Mouse (Mus musculus) bone marrow, adult 2 months (tissue): ENCODE measurements around the gene Adam22. TPM values are rescaled to one million over a fixed set of nuclear protein-coding genes. Genes with fewer than 3 reads are reported as not detected.

Experiments
- H3K27ac ChIP-seq: fragments of 200-500 bp; 2 replicates; pipeline ENCODE4 v1.5.1; 2012; ENCODE audit warnings: low read depth, mild to moderate bottlenecking, control low read depth, inconsistent platforms, low read length; ENCODE audit not compliant: control insufficient read depth, poor library complexity, insufficient read depth
- H3K4me1 ChIP-seq: fragments of 200-500 bp; 2 replicates; pipeline ENCODE4 v1.6.1; 2011; ENCODE audit warnings: low read length; ENCODE audit not compliant: control insufficient read depth, insufficient read depth
- H3K4me3 ChIP-seq: fragments of 200-500 bp; replicated peaks from 2 replicates; pipeline ENCODE3; 2011; ENCODE audit warnings: mild to moderate bottlenecking, low read depth, low read length, control low read depth; ENCODE audit not compliant: control insufficient read depth
- CTCF ChIP-seq: fragments of 200-500 bp; IDR thresholded peaks from 2 replicates; pipeline ENCODE4 v1.5.1; 2011; ENCODE audit warnings: low read length, control low read depth; ENCODE audit not compliant: control insufficient read depth, insufficient read depth
- POLR2A ChIP-seq: fragments of 200-500 bp; IDR thresholded peaks from 2 replicates; pipeline ENCODE4 v1.6.1; 2011; ENCODE audit warnings: low read depth, mild to moderate bottlenecking, control low read depth, low read length, borderline replicate concordance; ENCODE audit not compliant: control insufficient read depth
- WGBS: fragments of 180-500 bp; shearing (Covaris S2); methylation state at CpG from one replicate; pipeline ENCODE4 v1.1.7; 2018; 5-methylcytosine and 5-hydroxymethylcytosine counted together
- polyA plus RNA-seq: library from polyadenylated mRNA; stranded (reverse); fragments of >200 nt; gene quantifications from 2 replicates; pipeline ENCODE4 v1.2.4, GENCODE M21; 2011; ENCODE audit warnings: low replicate concordance; ENCODE audit not compliant: missing spikeins, insufficient read depth, insufficient read length

Gene Adam22
- polyA plus RNA-seq, 1 experiment, result 0.97 TPM

GRCm38 (mm10) chr5:8164773-8165172, 203.2 kb downstream of the Adam22 start:
- Histone ChIP-seq H3K4me1 (no peaks in the 10 kb centered on the region), H3K27ac (no peak overlapping the region), H3K4me3 (no peak overlapping the region)
- TF ChIP-seq CTCF (no peak), POLR2A (no peak)
- 29% methylated on average over 4 of the region's 4 CpGs for WGBS

GRCm38 (mm10) chr5:8151645-8152044, 216.3 kb downstream of the Adam22 start:
- Histone ChIP-seq H3K27ac (no peak overlapping the region), H3K4me3 (no peak overlapping the region), H3K4me1 (no peaks in the 10 kb centered on the region)
- no peak for TF ChIP-seq POLR2A
- no peak for TF ChIP-seq CTCF
- WGBS, result 71% methylated on average over 1 of the region's 1 CpGs

DNA sequence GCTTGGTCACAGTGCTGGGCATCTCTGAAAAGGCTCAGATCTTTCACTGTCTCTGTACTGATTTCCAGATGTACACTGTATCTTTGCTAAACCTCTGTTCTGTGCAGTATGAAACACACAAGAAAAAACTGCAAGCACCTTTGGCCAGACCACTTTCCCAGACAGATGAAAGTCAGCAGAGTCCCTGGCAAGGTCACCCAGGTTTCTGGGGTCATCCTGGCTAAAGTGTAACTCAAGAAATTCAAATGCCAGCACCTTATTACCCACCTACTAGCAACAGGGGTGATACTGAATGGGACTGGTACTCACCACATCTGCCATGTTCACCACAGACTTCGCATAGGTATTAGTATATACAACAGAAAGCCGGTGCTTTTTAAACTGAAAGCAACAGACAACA, 221.8 kb downstream of the Adam22 start:
- TF ChIP-seq CTCF, result no peak
- no peak for TF ChIP-seq POLR2A
- H3K27ac ChIP-seq, result no peak overlapping the region
- H3K4me1 ChIP-seq, result no peaks in the 10 kb centered on the region
- no peak overlapping the region for H3K4me3 ChIP-seq
- WGBS, result 83% methylated on average over 2 of the region's 2 CpGs

DNA sequence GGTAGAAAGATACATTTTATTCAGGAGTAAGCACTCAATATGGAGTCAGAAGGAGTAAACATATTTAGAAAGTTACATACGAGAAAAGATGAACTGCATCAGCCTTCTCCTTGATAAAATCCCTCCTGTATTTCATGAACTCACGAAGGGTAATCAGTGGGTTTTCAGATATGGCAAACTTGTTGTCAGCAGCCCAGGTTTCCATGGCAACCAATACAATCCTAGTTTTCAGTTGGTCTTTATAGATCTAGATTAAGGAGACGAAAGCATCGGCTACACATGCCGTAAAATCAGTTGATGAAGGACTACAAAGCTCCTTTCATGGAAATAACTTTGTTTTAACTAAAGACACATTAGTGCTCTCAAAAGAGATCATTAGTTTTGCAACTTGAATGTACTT, 222.5 kb downstream of the Adam22 start:
- no peak overlapping the region for H3K4me3 ChIP-seq

DNA sequence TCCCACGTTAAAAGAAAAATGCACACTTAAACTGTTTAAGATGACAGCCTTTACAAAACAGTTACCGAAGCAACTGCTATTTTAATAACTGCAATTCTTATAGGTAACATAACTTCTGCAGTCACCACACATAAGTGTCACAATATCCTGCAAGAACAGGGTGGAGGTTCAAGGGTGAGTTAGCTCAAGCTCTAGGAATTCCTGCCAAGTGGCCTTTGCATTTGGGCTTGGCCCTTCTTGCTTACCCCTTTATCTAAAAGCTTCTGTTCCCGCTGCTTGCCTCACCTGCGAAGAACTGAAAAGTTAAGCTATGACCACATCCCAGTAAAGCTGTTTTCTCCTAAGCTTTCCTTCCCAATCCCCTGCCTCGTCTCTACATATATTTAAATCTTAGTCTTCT, 235.4 kb downstream of the Adam22 start:
- Histone ChIP-seq H3K4me1 (no peaks in the 10 kb centered on the region; the same call in 1 of the 2 replicates), H3K27ac (no peak overlapping the region), H3K4me3 (no peak overlapping the region)
- WGBS, result 76% methylated on average over 5 of the region's 5 CpGs
- TF ChIP-seq POLR2A (no peak), CTCF (no peak)

More for the DNA sequence above, 222.5 kb downstream of the Adam22 start:
- TF ChIP-seq CTCF (no peak), POLR2A (no peak)
- Histone ChIP-seq H3K4me1 (no peaks in the 10 kb centered on the region), H3K27ac (no peak overlapping the region)
- WGBS, result 80% methylated on average over 5 of the region's 5 CpGs

DNA sequence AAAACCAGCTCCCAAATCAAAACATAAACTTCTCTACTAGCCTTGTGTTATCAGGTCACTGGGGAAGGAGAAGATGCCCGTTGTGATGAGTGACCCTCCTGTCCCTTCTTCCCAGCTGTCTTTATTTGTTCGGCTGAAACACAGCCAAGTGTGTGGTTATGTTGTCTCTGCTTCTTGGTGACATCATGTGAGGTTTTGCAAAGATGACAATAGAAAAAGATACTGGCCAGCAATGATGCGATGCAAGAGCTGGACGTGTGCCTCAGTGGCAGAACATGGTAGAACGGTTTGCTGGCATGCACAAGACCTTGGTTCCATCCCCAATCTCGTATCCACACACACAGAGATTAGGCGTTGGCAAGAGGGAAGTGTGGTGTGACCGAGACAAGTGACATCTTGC, 236.0 kb downstream of the Adam22 start:
- Histone ChIP-seq H3K4me3 (no peak overlapping the region), H3K27ac (no peak overlapping the region), H3K4me1 (no peaks in the 10 kb centered on the region; the same call in 1 of the 2 replicates)
- TF ChIP-seq CTCF (no peak), POLR2A (no peak)
- 80% methylated on average over 8 of the region's 8 CpGs for WGBS

DNA sequence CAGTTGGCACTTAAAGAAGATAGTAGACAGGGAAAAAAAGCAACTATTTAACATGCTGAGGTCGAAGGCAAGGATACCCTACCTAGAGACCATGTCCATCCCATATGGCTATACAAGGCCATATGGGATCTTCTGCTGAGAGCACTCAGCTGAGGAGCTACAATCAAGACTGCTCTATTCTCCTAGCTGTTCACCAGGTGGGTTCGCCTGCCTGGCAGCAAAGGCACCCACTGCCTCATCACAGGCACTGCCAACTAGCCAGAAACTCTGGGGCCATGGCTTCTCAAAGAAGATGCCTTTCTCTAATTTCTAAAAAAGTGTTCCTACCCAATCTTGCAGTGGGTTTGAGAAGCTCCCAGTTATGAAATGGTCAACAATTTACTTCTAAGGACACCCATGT, 238.2 kb downstream of the Adam22 start:
- TF ChIP-seq CTCF (no peak), POLR2A (no peak)
- Histone ChIP-seq H3K4me1 (no peaks in the 10 kb centered on the region), H3K4me3 (no peak overlapping the region), H3K27ac (no peak overlapping the region)
- 74% methylated on average over 2 of the region's 2 CpGs for WGBS

DNA sequence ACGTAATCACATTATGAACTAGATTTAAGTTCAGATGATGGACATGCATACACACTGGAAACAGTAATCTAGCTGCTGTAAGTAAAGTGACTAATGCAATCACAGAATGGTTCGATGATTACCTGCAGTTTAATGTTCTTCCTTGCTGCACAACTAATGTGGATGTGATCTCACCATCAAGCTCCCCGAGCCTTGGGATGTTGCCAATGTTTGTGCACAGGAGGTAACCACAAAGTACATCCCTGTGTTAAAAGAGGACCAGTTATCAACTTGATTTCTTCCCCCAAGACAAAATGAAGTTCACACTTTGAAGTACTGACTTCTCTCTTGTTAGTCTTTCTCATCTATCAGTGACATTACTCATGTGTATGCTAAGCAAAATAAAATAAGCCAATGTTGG, 247.0 kb downstream of the Adam22 start:
- no peak for TF ChIP-seq POLR2A
- no peak for TF ChIP-seq CTCF
- no peaks in the 10 kb centered on the region; the same call in 1 of the 2 replicates for H3K4me1 ChIP-seq
- 64% methylated on average over 3 of the region's 3 CpGs for WGBS
- no peak overlapping the region for H3K27ac ChIP-seq
- H3K4me3 ChIP-seq, result no peak overlapping the region

DNA sequence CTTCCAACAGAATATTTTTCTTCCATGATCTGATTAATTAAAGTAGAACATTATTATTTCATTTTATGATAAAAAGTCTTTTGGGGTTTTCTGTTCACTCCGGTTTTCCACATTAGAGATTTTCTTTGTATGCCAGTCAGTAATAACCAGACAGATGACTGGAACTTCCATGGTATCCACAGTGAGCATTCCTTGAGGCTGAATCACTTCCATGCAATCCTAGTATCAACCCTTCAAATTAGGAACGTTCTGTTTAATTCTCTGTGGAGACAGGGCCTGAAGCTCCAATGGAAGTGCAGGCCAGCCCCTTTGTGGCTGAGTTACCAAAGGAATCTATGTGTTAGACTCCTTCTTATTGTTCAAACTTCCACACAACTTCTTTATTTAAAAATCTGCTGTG, 247.9 kb downstream of the Adam22 start:
- TF ChIP-seq CTCF (no peak), POLR2A (no peak)
- no peak overlapping the region for H3K27ac ChIP-seq
- 66% methylated on average over 2 of the region's 2 CpGs for WGBS
- no peaks in the 10 kb centered on the region; the same call in 1 of the 2 replicates for H3K4me1 ChIP-seq
- H3K4me3 ChIP-seq, result no peak overlapping the region
